Mouse (Mus musculus): ENCODE results near the gene Lurap1.

Gene Lurap1

DNA sequence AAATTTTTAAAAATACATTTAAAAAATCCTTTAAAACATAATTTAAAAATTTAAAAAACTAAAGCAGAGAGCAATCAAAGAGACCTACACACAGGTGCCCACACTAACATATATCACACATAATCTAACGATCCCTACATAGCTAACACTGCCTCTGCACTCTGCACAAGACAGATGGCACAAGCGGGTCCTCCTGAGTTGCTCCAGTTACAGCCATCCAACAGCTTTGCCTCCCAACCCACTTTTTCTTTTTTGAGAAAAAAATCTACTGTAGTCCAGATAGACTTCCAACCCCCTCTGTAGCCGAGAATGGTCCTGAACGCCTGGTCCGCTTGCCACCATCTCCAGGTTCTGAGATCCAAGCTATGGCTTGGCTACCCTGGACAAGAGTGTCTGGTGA lies 45.9 kb downstream of the Lurap1 start:
- DNase-seq (ENCODE audit: low spot score), result no peak

DNA sequence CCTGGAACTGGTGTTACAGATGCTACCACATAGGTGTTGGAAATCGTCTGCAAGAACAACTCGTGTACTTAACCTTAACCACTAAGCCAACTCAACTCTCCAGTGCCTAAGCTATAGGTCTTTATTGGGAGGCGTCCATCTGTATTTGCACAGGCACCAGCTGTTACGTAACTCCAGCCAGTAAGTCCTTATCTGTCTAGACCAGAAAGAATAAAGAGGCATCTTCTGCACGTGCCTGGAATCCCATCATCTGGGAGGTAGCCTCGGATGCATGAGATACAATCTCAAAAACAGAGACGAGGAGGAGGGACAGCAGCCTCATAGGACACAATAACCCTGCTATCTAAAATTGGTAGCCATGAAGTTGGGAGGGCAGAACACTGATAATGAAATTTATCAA lies 50.2 kb downstream of the Lurap1 start:
- no peak for DNase-seq (ENCODE audit: low spot score)

DNA sequence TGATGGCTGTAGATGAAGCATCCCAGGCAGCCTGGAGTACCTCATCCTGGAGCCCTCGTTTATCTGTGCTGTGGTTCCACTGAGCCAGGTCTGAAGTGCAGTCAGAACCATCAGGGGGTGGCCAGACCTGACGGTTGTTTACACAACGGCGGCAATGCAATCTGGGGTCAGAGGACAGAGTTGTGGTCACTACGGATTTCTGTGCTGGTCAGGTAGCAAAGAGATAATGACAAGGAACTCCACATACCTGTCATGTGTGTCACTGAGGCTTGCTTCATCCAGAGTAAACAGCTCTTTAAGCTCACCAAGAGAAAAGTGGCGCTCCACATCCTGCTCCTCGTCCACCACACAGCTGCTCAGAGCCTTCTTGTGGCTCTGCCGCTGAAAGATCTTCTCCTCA lies 53.9 kb downstream of the Lurap1 start:
- no peak for DNase-seq (ENCODE audit: low spot score)

GRCm38 (mm10) chr4:116096291-116096690 lies 54.8 kb downstream of the Lurap1 start:
- no peak for DNase-seq (ENCODE audit: low spot score)

GRCm38 (mm10) chr4:116088510-116089249 lies 62.5 kb downstream of the Lurap1 start:
- no peak for DNase-seq (ENCODE audit: low spot score)
